In the genomic region with DNA sequence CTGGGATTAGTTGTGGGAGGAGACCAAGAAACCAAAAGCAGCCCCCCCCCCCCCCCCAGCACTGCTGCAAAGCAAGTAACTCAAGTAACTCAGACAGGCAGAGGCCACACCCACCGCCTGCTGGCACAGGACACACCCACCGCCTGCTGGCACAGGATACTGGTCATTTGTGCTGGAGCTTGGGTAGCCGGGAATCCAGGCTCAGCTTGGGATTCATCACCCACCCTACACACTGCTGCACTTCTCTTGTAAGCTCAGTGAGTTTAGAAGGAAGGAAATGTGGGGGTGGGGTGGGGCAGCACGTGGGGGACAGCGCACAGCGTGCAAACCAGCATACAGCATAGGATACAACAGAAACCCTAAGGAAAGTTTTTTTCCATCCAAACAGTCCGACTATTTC, we compare ENCODE assay signal across 8 mouse cellular contexts. TPM values are rescaled to one million over a fixed set of nuclear protein-coding genes. Genes with fewer than 3 reads are reported as not detected.
A peak's percentile ranks its signal among the peaks of the same experiment; 100 is the strongest.
DNase-seq lines count a peak whose midpoint lies in the region; ATAC-seq and TF ChIP-seq lines count a peak whose summit lies in the region.

No protein-coding gene starts in this region.

- H3K9me3 ChIP-seq in hindbrain, postnatal 0 days (ENCODE audit: low read length), result no peaks in the 10 kb centered on the region
- no peaks in the 10 kb centered on the region for H3K9me3 ChIP-seq in hindbrain, embryonic 12.5 days (replicated peaks)
- H3K9me3 ChIP-seq in embryonic facial prominence, embryonic 10.5 days, result no peaks in the 10 kb centered on the region
- H3K9me3 ChIP-seq in lung, postnatal 0 days (ENCODE audit: low read length), result no peaks in the 10 kb centered on the region

- ATAC-seq in hindbrain, postnatal 0 days, result peak; percentile 35; the same call in 1 of the 2 replicates
- ATAC-seq in hindbrain, embryonic 12.5 days (ENCODE audit: low FRiP score), result no peak
- ATAC-seq in lung, postnatal 0 days, result peak; percentile 75
- no peak for ATAC-seq in monocyte, adult 5-6 weeks (replicated peaks; ENCODE audit: insufficient number of reproducible peaks, low FRiP score, low TSS enrichment, poor library complexity, severe bottlenecking)

- H3K4me2 ChIP-seq in hindbrain, postnatal 0 days (ENCODE audit: low read depth, low read length), result no peak overlapping the region
- H3K4me2 ChIP-seq in hindbrain, embryonic 12.5 days (replicated peaks), result no peak overlapping the region
- H3K4me2 ChIP-seq in lung, postnatal 0 days (replicated peaks; ENCODE audit: low read depth, low read length), result no peak overlapping the region

- peak; percentile 44 for DNase-seq in hindbrain, postnatal 0 days (ENCODE audit: low spot score)
- peak; percentile 50 for DNase-seq in ES-CJ7 (ENCODE audit: low read depth, low spot score)
- peak; percentile 26 for DNase-seq in embryonic facial prominence, embryonic 10.5 days (ENCODE audit: low spot score)
- DNase-seq in heart, postnatal 14 days, result peak; percentile 36 to 58
- peak; percentile 59 for DNase-seq in lung, postnatal 0 days (ENCODE audit: low spot score)
- DNase-seq in urinary bladder, postnatal 10 days (ENCODE audit: low spot score), result no peak

- TF ChIP-seq CTCF in hindbrain, postnatal 0 days (IDR thresholded peaks at IDR 0.05; ENCODE audit: low read depth), result no peak
- no peak for TF ChIP-seq CTCF in lung, postnatal 0 days (IDR thresholded peaks at IDR 0.05)

- H3K27me3 ChIP-seq in hindbrain, postnatal 0 days (ENCODE audit: insufficient read depth, low read length), result no peaks in the 10 kb centered on the region
- no peaks in the 10 kb centered on the region for H3K27me3 ChIP-seq in hindbrain, embryonic 12.5 days
- no peaks in the 10 kb centered on the region for H3K27me3 ChIP-seq in embryonic facial prominence, embryonic 10.5 days (replicated peaks; ENCODE audit: low read depth, poor library complexity, severe bottlenecking)
- no peaks in the 10 kb centered on the region for H3K27me3 ChIP-seq in lung, postnatal 0 days (replicated peaks; ENCODE audit: insufficient read depth, low read length)

- WGBS in hindbrain, postnatal 0 days, result 42% methylated on average over 7 of the region's 7 CpGs
- WGBS in hindbrain, embryonic 12.5 days, result 49% methylated on average over 7 of the region's 7 CpGs
- WGBS in embryonic facial prominence, embryonic 10.5 days, result 43% methylated on average over 7 of the region's 7 CpGs
- 21% methylated on average over 7 of the region's 7 CpGs for WGBS in lung, postnatal 0 days

- H3K4me3 ChIP-seq in hindbrain, postnatal 0 days (ENCODE audit: low read length), result no peak overlapping the region
- no peak overlapping the region for H3K4me3 ChIP-seq in hindbrain, embryonic 12.5 days
- no peak overlapping the region for H3K4me3 ChIP-seq in embryonic facial prominence, embryonic 10.5 days
- no peak overlapping the region for H3K4me3 ChIP-seq in lung, postnatal 0 days (ENCODE audit: low read depth, low read length)

- H3K4me1 ChIP-seq in hindbrain, postnatal 0 days (ENCODE audit: insufficient read depth, low read length), result no peaks in the 10 kb centered on the region
- H3K4me1 ChIP-seq in hindbrain, embryonic 12.5 days, result peaks cover 4% of the 10 kb centered on the region; the same call in 1 of the 2 replicates
- H3K4me1 ChIP-seq in embryonic facial prominence, embryonic 10.5 days, result peaks cover 6% of the 10 kb centered on the region
- H3K4me1 ChIP-seq in lung, postnatal 0 days (ENCODE audit: insufficient read depth, low read depth, low read length), result no peaks in the 10 kb centered on the region

- H3K9ac ChIP-seq in hindbrain, postnatal 0 days (replicated peaks; ENCODE audit: low read length), result no peak overlapping the region
- H3K9ac ChIP-seq in hindbrain, embryonic 12.5 days, result no peak overlapping the region
- H3K9ac ChIP-seq in lung, postnatal 0 days (replicated peaks; ENCODE audit: low read depth), result no peak overlapping the region

- H3K27ac ChIP-seq in hindbrain, postnatal 0 days, result no peak overlapping the region
- H3K27ac ChIP-seq in hindbrain, embryonic 12.5 days, result no peak overlapping the region
- H3K27ac ChIP-seq in embryonic facial prominence, embryonic 10.5 days (replicated peaks), result no peak overlapping the region
- no peak overlapping the region for H3K27ac ChIP-seq in lung, postnatal 0 days (ENCODE audit: low read length)

- H3K36me3 ChIP-seq in hindbrain, postnatal 0 days (ENCODE audit: insufficient read depth, low read length), result peaks cover 35% of the 10 kb centered on the region
- H3K36me3 ChIP-seq in hindbrain, embryonic 12.5 days, result peaks cover 55% of the 10 kb centered on the region
- peaks cover 66% of the 10 kb centered on the region for H3K36me3 ChIP-seq in embryonic facial prominence, embryonic 10.5 days (replicated peaks)
- H3K36me3 ChIP-seq in lung, postnatal 0 days (ENCODE audit: insufficient read depth, low read length), result peaks cover 34% of the 10 kb centered on the region

- no peak for TF ChIP-seq EP300 in lung, postnatal 0 days (IDR thresholded peaks at IDR 0.05)

- intact Hi-C loops in heart, postnatal 14 days (cut with DNase I), result loop anchor here (5.0 kb wide), 1 partner anchor 64 kb away; the partner anchor contains the start of gene Fbxl20

RNA-seq across cellular contexts. Expression of gene Stac2, which starts 35.0 kb away (rescaled TPM):
- 4.4 and 6.9 TPM in 2 replicates for total RNA-seq in hindbrain, postnatal 0 days (2014; rRNA removed)
- 5.8 and 6.1 TPM in 2 replicates for polyA plus RNA-seq in hindbrain, postnatal 0 days (2015; fragmentation: Nextera tagmentation; extraction: Ambion mirVana)
- polyA plus RNA-seq in hindbrain, embryonic 12.5 days (2016; fragmentation: Nextera tagmentation; extraction: Ambion mirVana), result 2.1 and 2.2 TPM in 2 replicates
- polyA plus RNA-seq in embryonic facial prominence, embryonic 10.5 days (2016; fragmentation: Nextera tagmentation; extraction: Ambion mirVana), result 0.25 and 0.47 TPM in 2 replicates
- under 1 TPM; 0.27 to 0.43 TPM for total RNA-seq in heart, postnatal 14 days (2021)
- polyA plus RNA-seq in lung, postnatal 0 days (2015; fragmentation: Nextera tagmentation; extraction: Ambion mirVana), result 0.10 and 0.11 TPM in 2 replicates
- 1.1 TPM in 1 of 3 replicates, not detected in the others for total RNA-seq in monocyte, adult 5-6 weeks (2017)

Comparison
In these comparisons a context has a peak if more than half of its experiments do, and no peak if none do; other contexts are left out.
1. ATAC-seq: peak in hindbrain, postnatal 0 days (single experiment) and lung, postnatal 0 days (single experiment); none in hindbrain, embryonic 12.5 days (single experiment) and monocyte, adult 5-6 weeks (single experiment).